Mouse (Mus musculus) spleen, postnatal 14 days (tissue): ENCODE measurements at regions not wholly inside any gene's neighbourhood (a gene's known extent, or its start where the extent isn't known, plus 50 kb on each side); places are given as distances from the start of the nearest gene placed in this dataset.

ENCODE experiments used
- DNase-seq, 2 experiments: peaks; one replicate each; pipeline ENCODE4 v3.0.0; 2021 to 2022; ENCODE audit warnings: low spot score in 2 of 2

DNA sequence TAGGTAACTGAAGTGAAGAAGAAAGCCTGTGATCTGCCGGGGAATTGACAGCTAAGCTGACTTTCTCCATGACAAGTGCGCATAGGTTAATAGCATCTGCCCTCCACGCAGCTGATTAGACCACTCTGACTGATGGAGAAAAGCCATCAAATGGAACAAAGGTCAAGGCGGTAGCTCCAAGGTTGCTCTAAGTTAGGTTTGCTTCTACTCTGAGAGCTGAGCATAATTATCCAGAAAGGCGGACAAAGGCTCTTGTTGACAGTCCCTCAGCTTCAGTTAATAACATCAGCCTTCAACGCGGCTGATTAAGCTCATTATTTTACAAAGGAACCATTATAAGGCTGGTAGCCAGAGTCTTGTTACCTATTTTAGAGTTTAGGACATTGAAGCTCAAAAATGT lies 54.0 kb upstream of the Enpep start:
- no peak for DNase-seq

DNA sequence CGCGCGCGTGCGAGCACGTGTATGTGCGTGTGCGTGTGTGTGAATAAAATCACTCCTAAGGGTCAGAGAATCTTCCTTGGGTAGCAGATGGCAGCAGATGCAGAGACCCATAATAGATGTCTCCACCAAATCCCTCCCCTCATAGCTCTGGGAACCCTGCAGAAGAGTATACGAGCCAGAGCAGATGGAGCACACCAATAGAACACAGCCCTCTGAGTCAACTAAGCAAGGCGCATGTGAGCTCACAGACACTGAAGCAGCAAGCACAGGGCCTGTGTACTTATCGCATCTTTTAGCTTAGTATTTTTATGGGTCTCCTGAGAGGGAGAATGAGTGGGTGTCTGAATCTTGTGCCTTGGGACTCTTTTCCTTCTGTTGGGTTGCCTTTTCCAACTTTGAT lies 58.0 kb upstream of the Enpep start:
- no peak for DNase-seq

DNA sequence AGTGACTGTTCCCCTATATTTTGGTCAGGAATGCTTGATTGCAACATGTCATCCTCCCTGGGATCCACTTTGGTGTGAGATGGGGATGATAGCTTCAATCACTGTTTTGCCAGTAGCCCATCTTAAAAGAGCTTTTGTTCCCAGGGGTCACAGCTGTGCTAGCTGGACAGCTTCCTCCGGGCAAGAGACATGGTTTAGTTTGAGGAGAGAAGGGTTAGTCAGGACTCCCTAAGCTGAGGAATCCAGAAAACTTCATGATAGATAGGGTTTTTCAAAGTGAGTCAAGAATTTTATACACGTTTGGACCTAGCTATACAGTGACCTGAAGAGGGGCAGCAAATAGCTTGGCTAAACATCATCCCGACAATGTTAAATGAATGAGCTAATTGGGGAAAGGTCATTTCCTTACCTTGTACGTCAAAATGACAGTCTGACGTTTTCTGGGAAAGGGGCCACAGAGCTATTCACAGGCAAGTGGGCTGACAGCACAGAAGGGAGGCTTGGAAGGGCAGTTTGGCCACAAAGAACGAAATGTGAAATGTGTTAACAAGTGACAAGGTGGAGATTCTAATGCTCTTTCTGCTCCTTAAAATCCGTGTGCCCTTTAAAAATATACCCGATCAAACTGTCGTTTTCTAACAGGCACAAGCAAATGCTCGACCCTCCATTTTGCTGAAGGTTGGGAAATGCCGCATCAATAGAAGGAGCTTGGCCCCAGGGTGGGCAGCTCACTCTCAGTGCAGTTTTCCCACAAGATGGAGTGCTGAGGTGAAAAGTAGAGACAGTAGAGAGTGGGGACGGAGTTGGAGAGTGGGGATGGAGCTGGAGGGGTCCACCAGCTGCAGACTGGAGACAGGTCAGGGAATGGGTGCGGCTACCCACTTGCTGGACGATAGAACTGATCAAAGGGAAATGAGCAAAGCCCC lies 59.6 kb upstream of the Enpep start:
- DNase-seq, result no peak

DNA sequence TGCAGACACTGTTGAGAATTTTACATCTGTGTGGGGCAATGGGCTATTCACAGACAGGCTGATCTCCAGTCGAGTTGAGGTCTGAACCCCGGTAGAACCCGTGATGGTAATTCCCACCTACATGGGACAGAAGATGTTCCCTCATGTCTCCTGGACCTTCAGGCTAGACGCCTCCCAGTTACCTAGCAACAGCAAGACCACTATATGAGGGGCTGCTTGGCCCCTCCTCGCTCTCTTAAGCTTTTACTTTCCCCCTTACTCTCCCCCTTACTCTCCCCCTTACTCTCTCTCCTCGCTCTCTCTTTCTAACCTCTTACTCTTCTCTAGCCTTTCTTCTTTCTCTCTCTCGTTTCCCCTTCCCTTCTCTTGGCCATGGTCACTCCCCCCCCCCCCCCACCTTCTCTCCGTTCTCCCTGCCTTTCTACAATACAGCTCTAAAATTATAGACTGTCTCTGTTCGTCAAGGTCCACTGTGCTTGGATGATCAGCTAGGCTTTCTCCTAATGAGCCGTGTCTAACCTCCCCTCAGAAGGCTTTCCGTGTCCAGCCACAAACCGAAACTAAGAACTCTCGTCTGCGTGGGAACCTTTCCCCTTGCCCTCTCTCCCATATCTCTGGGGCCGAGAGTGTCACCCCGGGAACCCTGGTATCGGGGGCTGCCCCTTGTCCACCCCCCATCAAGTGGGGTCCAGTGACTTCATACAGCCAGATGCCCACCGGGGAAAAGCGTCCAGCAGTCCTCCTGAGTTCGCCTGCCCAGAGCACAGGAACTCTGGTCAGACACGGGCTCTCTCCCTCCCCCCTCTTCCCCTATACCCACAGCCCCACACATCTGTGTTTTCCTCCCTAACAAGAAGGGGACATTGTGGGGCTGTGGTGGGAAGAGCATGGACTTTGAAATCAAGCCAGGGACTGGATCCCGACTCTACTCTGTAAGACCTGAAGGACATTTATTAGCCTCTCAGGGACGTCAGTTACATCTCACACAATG lies 60.6 kb upstream of the Enpep start:
- no peak for DNase-seq

- no peak for DNase-seq
Measured at GRCm38 (mm10) chr3:129397481-129397880, 65.0 kb upstream of the Enpep start.

DNA sequence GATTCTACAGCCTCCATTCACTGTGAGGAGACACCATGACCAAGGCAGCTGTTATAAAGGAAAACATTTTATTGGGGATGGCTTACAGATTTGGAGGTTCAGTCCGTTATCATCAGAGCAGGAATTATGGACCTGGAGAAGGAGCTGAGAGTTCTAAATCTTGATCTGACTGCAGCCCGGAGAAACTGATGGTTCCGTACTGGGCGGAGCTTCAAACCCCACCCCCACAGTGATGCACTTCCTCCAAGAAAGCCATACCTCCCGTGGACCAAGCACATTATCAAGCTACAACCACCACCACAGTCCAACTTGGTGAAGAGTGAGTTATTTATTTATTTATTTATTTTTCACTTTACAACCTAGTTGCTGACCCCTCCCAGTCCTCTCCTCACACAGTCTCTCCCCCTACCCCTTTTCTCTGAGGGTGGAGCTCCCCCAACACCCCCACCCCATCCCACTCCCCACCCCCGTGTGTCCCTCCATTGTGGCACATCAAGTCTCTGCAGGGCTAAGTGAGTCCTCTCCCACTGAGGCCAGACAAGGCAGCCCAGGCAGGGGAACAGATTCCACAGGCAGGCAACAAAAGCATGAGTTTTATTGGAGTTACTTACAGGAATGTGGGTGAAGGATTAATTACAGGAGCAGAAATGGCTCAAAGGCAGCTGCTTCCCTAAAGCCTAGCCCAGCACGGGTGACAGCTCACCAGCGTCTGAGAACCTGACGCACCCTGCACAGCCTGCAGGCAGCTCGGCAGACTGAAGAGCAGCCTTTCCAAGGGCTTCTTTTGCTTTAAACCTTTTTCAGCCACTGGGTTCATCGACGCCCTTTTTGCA lies 67.8 kb upstream of the Enpep start:
- DNase-seq, result no peak

DNA sequence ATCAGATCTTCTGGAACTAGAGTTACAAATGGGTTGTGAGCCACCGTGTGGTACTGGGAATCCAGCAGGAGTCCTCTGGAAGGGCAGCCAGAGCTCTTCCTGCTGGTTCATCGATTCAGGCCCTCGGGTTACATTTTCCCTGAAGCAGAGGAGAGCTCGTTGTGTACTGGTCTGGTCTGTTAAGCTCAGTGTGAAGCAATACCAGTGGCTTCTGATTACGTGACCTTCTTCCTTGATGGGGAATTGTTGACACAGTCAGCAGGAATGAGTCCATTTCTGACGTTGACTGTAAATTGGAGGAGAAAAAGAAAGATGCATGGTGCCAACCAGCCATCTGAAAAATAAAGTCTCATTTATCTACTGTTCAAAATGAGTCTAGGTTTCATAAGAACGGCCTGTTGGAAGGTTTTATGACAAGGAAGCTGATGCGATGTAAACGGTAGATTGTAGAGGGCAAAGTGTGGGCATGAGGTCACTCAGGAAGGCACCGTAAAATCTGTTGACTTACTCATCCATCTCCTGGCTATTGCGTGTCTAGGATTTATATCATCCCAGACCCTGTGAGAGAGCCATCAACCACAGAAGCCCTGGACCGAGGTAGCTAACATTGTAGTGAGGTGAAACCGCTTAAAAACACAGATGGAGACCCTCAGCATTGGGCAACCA lies 79.0 kb upstream of the Enpep start:
- DNase-seq, result no peak

- no peak for DNase-seq
Measured at GRCm38 (mm10) chr3:129412126-129412960, 79.8 kb upstream of the Enpep start.

- no peak for DNase-seq
Measured at GRCm38 (mm10) chr3:129412961-129413246, 80.4 kb upstream of the Enpep start.

DNA sequence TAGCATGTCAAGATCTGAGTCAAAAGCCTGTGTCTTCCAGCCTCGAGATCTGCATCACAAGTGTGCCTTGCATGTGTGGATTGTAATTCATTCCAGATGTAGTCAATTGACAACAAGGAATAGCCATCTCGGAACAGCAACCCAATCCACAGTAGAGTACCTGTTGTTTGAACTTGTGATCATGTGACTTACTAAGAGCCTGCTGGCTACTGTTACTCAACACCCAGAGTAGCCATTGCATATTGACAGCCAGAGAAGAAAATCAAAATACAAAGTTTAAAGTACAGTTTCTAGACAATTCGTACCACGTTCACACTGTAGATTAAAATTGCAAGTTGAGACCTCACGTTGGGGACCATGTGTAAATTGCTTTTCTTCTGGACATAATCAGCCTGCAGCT lies 83.1 kb upstream of the Enpep start:
- DNase-seq, result no peak

- DNase-seq, result no peak
Measured at GRCm38 (mm10) chr3:129416337-129416736, 83.8 kb upstream of the Enpep start.

- DNase-seq, result peak in 1 of 2 experiments; percentile 10
Measured at GRCm38 (mm10) chr3:129421620-129422239, 89.2 kb upstream of the Enpep start.

- no peak for DNase-seq
Measured at GRCm38 (mm10) chr3:129428750-129429149, 96.2 kb upstream of the Enpep start.

DNA sequence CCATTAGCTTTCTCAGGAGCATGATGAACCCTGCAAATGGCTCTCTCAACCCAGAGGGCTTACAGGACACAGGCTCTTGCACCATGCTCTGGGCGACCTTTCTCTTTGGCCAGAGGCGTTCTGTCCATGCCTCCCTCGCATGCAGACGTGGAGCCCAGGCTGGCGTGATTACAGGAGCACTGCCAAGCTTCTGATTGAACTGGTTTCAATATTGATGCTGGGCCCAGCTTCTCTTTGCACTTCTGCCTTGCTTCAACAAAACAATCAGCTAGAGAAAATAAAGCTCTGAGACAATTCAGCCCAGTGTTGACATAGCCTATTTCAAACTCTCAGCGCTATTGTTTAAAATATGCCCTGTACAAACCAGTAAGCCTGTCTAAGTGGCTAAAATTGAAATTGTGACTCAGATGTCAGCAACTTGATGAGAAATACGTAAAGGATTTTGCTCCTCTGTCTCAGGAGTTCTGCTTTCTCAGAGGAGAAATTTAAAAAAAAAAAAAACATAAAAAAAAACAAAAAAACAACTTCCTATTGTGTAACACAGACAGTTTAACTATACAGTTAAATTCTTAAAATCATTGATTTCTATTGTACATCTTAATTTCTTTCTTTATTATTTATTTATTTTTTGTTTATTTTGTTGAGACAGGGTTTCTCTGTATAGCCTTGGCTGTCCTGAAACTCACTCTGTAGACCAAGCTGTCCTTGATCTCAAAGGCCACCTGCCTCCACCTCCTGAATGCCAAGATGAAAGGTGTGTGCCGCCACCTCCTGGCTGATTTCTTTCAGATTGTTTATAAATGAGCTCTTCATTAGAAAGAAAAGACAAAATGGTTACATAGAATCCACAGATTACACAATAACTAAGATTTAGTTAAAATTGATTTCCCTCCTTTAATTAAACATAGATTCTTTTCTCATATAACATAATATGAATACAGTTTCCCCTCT lies 96.9 kb upstream of the Enpep start:
- DNase-seq, result peak in 1 of 2 experiments; percentile 9

GRCm38 (mm10) chr3:129434056-129434455 lies 98.1 kb upstream of the Elovl6 start:
- no peak for DNase-seq

DNA sequence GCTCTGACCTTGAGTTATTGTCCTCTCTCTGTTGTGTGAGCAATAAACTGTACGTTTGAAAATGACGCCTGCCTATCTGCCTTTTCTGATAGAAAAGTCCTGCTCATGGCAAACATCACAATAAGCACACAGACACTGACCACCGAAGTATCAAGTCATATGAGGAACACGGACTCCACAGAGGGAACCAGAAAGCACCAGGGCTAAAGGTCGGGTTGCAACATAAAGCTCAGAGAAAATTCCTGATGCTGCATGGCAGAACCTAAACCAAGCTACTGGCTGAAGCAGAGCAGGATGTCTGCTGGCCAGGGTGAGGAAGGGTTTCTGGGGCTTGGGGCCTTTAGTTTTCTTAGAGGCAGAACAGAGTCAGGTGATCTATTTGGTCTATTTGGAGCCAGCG lies 94.5 kb upstream of the Elovl6 start:
- no peak for DNase-seq

DNA sequence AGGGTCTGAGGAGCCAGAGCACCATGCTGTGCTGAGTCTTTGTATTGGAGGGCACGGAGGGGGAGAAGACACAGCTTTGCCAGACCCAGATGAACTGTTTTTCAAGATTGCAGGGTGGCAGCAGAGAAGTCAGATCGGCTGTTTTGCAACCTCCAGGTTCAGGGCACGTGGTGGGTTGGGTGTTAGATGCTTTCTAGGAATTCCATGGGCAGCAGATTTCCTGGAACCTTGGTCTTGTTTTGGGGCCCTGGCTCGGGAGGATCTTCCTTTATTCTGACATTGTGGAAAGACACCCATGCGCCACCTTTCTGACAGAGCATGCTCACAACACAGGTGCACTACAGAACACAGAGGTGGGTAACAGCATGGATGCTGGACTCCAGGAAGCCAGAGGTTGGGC lies 89.4 kb upstream of the Elovl6 start:
- DNase-seq, result no peak

GRCm38 (mm10) chr3:129444221-129444620 lies 87.9 kb upstream of the Elovl6 start:
- DNase-seq, result no peak

DNA sequence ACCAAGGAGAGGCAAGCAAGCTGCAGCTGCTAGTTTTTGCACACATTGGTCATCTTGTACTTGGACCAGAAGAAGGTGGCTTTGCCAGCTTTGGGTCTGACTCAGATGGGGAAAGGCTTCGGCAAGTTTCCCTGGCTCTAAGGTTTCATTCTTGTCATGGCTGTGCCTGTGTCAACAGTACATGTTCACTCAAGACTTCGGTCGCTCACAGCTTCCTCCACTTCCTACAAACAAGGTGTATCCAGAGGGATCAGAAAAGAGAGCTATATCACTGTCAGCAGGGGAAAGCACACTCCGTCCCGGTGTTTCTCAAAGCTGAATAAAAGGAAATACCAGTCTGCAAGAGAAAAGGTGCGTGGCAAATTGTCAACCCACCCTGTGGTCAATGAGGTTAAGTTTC lies 86.2 kb upstream of the Elovl6 start:
- DNase-seq, result no peak
